Mouse (Mus musculus) kidney, postnatal 0 days (tissue): Measurements from ENCODE around the gene Uba1. TPM values are rescaled to one million over a fixed set of nuclear protein-coding genes. Genes with fewer than 3 reads are reported as not detected.

Experiments
- ATAC-seq: fragments of 200-750 bp; cut with Nextera tagmentation; replicated peaks from 2 replicates; pipeline ENCODE4 v1.8.0; 2017; ENCODE audit warnings: low read depth, moderate number of reproducible peaks, moderate TSS enrichment, moderate library complexity; ENCODE audit not compliant: low FRiP score
- DNase-seq: peaks from one replicate; pipeline ENCODE4 v3.0.0-alpha.2; 2016; ENCODE audit warnings: low spot score
- H3K27ac ChIP-seq: fragments of 300-500 bp; sonication (generic); 2 replicates; pipeline ENCODE4 v1.5.1; 2014; ENCODE audit warnings: mild to moderate bottlenecking
- H3K27me3 ChIP-seq: fragments of 300-500 bp; sonication (generic); 2 replicates; pipeline ENCODE4 v1.6.1; 2014; ENCODE audit warnings: low read length, mixed read lengths; ENCODE audit not compliant: insufficient read depth
- H3K36me3 ChIP-seq: fragments of 300-500 bp; sonication (generic); 2 replicates; pipeline ENCODE4 v1.6.1; 2014; ENCODE audit warnings: low read length, mixed read lengths; ENCODE audit not compliant: insufficient read depth
- H3K4me1 ChIP-seq: fragments of 300-500 bp; sonication (generic); replicated peaks from 2 replicates; pipeline ENCODE4 v1.6.1; 2014; ENCODE audit warnings: antibody characterized with exemption, low read length, mixed read lengths; ENCODE audit not compliant: insufficient read depth
- H3K4me2 ChIP-seq: fragments of 300-500 bp; sonication (generic); 2 replicates; pipeline ENCODE4 v1.6.1; 2014; ENCODE audit warnings: mild to moderate bottlenecking, low read length, moderate library complexity, mixed read lengths
- H3K4me3 ChIP-seq: fragments of 300-500 bp; sonication (generic); replicated peaks from 2 replicates; pipeline ENCODE4 v1.5.1; 2014; ENCODE audit warnings: low read depth, low read length
- H3K9ac ChIP-seq: fragments of 300-500 bp; sonication (generic); 2 replicates; pipeline ENCODE4 v1.6.1; 2014; ENCODE audit warnings: low read depth, low read length
- H3K9me3 ChIP-seq: fragments of 300-500 bp; sonication (generic); replicated peaks from 2 replicates; pipeline ENCODE4 v1.6.1; 2016; ENCODE audit warnings: low read length, inconsistent platforms, mixed read lengths
- CTCF ChIP-seq: IDR thresholded peaks from 2 replicates; pipeline ENCODE4 v1.5.1; 2016; ENCODE audit warnings: antibody characterized with exemption, low read depth, mild to moderate bottlenecking, moderate library complexity
- WGBS: fragments of 180-500 bp; shearing (Covaris S2); extraction: QIAGEN DNeasy Blood & Tissue Kit; methylation state at CpG from one replicate; pipeline ENCODE4 v1.1.7; 2014; 5-methylcytosine and 5-hydroxymethylcytosine counted together
- polyA plus RNA-seq: library from polyadenylated mRNA; unstranded; fragments of >200 nt; fragmentation: Nextera tagmentation; extraction: Ambion mirVana; gene quantifications from 2 replicates; pipeline ENCODE4 v1.2.1, GENCODE M21; 2015

The Uba1 gene
- polyA plus RNA-seq, 1 experiment from 2014 or later, result 119 TPM

DNA sequence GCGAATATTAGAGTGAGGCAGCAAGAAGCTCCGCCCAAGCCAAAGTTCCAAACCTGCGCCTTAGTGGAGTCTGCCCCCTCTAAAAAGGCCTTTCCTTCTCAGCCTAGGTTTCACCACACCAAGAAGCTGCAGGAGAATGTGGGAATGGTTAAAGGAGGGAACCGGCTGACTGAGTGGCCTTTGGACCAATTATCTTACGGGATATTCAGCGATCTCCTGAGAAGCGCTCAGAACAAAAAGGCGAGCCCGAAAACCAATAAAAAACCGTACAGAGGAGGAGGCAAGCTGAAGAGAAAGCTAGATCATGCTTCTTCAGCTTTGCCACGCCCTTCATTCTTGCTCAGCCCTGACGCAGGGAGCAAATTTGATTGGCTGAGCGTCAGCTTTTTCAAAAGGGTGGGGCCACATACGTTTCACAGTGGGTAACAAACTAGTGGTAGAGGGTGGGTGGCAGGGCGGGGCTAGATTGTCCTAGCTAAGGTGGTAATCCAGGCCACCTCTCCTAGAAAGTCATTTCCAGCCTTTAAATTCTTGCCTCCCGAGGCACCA, 29.5 kb downstream of the Uba1 start, which contains the start of gene Cdk16:
TSS of gene Cdk16 (plus strand) at position 436 of the 549 bp plus-strand sequence.
- no peaks in the 10 kb centered on the region for H3K27me3 ChIP-seq
- H3K36me3 ChIP-seq, result no peaks in the 10 kb centered on the region
- H3K9me3 ChIP-seq, result no peaks in the 10 kb centered on the region
- peak within 1 kb of the TSS; percentile 67 for H3K4me3 ChIP-seq
- peak within 1 kb of the TSS; percentile 86 for H3K9ac ChIP-seq
- H3K4me2 ChIP-seq, result peak within 1 kb of the TSS; percentile 63
- 26% methylated on average over 16 of the region's 16 CpGs for WGBS
- peak; percentile 94 for ATAC-seq
- H3K27ac ChIP-seq, result peak within 1 kb of the TSS; percentile 96
- no peak for TF ChIP-seq CTCF
- no peaks in the 10 kb centered on the region for H3K4me1 ChIP-seq
- peak; percentile 97 for DNase-seq

DNA sequence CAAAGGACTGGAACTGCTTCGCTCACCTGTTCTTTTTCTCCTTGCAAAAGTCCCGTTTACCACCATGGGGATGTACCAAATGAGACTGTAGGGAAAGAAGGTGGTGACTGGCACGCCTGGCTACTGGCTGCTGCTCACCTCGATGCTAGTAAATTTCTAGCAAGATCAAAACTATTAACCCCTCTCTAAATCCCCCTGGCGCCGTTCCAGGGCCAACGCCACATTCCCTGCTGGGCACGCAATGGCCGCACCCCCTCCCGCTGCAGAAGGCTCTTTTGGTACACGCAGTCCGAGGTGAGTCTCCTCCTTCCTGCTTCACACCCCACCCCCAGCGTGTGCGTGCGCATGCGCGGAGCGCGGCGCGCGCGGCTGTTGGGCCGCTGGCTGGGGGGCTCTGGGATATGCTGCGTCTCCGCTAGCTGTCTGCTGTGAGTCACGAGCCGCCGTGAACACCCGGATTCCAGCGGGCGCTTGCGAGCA, 30.0 kb downstream of the Uba1 start:
- H3K4me2 ChIP-seq, result peak overlapping the region; percentile 63
- ATAC-seq (peak; percentile 90), DNase-seq (peak; percentile 84)
- no peak for TF ChIP-seq CTCF
- peak overlapping the region; percentile 96 for H3K27ac ChIP-seq
- no peaks in the 10 kb centered on the region for H3K4me1 ChIP-seq
- no peaks in the 10 kb centered on the region for H3K9me3 ChIP-seq
- no peaks in the 10 kb centered on the region for H3K27me3 ChIP-seq
- peak overlapping the region; percentile 67 for H3K4me3 ChIP-seq
- WGBS, result 29% methylated on average over 33 of the region's 33 CpGs
- H3K9ac ChIP-seq, result peak overlapping the region; percentile 86
- H3K36me3 ChIP-seq, result no peaks in the 10 kb centered on the region

DNA sequence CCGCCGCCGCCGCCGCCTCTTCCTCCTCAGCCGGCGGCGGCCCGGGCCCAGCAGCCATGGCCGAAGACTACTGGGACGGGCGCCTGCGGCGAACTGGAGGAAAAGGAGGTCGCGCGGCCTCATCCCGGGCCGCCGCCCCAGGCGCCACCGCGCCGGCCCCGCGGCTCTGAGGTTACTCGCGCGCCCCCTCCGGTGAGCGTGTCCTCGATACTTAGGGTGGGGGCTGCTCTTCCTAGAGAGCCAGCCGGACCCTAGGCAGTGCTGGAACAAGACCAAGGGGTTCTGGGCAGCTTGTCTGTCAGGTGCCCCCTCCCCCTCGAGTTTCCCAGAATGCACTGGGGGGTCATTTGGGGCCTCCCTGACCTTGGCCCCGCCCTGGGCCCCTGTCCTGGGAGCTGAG, 30.5 kb downstream of the Uba1 start:
- ATAC-seq (peak; percentile 50), DNase-seq (peak; percentile 59)
- Histone ChIP-seq H3K4me2 (peak overlapping the region; percentile 63), H3K9ac (peak overlapping the region; percentile 86), H3K36me3 (0 out of 2 replicates have a peak, but pooled peaks cover under 1% of the 10 kb centered on the region), H3K4me3 (peak overlapping the region; percentile 67), H3K4me1 (no peaks in the 10 kb centered on the region), H3K27ac (peak overlapping the region; percentile 96), H3K9me3 (no peaks in the 10 kb centered on the region), H3K27me3 (no peaks in the 10 kb centered on the region)
- 30% methylated on average over 9 of the region's 35 CpGs for WGBS
- no peak; the same call in 1 of the 2 replicates for TF ChIP-seq CTCF

DNA sequence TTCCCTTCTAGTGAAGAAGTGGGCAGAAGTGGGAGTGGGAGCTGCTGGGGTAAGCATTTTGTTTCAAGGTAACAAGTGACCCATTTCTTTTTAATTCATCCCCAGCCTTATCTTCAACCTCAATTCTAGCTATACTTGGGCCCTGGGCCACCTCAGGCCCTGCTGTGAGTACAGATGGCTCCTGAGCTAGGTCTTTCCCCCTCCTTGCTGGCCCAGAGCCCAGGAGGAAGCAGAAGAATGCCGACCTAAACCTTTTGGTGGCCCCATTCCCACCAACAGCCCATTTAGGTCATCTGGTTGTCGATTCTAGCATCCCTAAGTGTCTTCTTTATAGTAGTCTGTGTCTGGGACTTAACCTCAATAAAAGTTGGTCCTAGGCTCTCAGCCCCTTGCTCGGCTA, 33.4 kb downstream of the Uba1 start:
- Histone ChIP-seq H3K9ac (no peak overlapping the region), H3K36me3 (peaks cover 18% of the 10 kb centered on the region; the same call in 1 of the 2 replicates), H3K4me3 (no peak overlapping the region), H3K27ac (no peak overlapping the region), H3K9me3 (no peaks in the 10 kb centered on the region), H3K27me3 (no peaks in the 10 kb centered on the region), H3K4me1 (no peaks in the 10 kb centered on the region), H3K4me2 (no peak overlapping the region)
- no peak for ATAC-seq
- 48% methylated on average over 3 of the region's 3 CpGs for WGBS
- no peak for TF ChIP-seq CTCF
- no peak for DNase-seq

DNA sequence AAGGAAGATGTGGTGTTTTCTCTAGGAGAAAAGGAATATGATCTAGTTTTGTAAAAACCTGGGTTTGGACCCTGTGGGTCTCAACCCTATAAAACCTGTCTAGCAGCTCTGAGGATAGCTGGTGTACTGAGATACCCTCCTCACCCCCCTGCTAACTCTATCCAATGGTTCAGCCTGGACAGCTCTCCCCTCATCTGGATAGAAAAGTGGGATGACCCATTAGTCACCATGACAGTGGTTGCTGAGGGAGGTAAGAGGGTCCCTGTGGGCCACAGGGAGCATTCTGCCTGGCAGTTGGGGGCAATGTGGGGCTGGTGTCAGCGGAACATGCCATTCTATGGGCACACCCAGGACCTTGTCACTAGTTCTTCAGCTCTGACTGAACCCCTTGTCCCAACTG, 34.5 kb downstream of the Uba1 start:
- no peak overlapping the region for H3K27ac ChIP-seq
- H3K4me2 ChIP-seq, result no peak overlapping the region
- no peak overlapping the region for H3K4me3 ChIP-seq
- WGBS, result 92% methylated on average over 1 of the region's 1 CpGs
- ATAC-seq (no peak), DNase-seq (no peak)
- peaks cover 24% of the 10 kb centered on the region; the same call in 1 of the 2 replicates for H3K36me3 ChIP-seq
- H3K4me1 ChIP-seq, result no peaks in the 10 kb centered on the region
- no peaks in the 10 kb centered on the region for H3K27me3 ChIP-seq
- no peak overlapping the region for H3K9ac ChIP-seq
- H3K9me3 ChIP-seq, result no peaks in the 10 kb centered on the region
- no peak for TF ChIP-seq CTCF

DNA sequence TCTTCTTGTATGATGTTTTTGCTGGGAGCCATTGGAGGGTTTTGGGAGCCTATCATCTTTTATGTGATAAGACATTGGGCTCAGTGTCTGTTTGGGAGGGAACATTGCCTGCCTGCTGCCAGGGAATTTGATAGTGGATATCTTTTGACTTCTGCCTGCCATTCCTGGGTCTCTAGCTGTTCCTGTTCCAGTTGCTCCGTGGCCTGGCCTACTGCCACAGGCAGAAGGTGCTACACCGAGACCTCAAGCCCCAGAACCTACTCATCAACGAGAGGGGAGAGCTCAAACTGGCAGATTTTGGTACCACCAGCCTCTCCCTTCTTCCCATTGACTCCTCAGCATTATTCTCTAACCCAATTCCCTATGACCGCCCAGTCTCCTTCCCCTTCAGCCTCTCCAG, 37.7 kb downstream of the Uba1 start:
- DNase-seq (no peak), ATAC-seq (no peak)
- Histone ChIP-seq H3K4me1 (no peaks in the 10 kb centered on the region), H3K4me3 (no peak overlapping the region), H3K9me3 (no peaks in the 10 kb centered on the region), H3K36me3 (peaks cover 30% of the 10 kb centered on the region; the same call in 1 of the 2 replicates), H3K27me3 (no peaks in the 10 kb centered on the region), H3K9ac (no peak overlapping the region), H3K27ac (no peak overlapping the region), H3K4me2 (no peak overlapping the region)
- no peak for TF ChIP-seq CTCF
- WGBS, result 86% methylated on average over 4 of the region's 4 CpGs
